Mouse (Mus musculus) neural tube, embryonic 13.5 days (tissue): ENCODE measurements around the gene Zrsr2. TPM values are rescaled to one million over a fixed set of nuclear protein-coding genes. Genes with fewer than 3 reads are reported as not detected.

Experiments
- polyA plus RNA-seq: library from polyadenylated mRNA; unstranded; fragments of >200 nt; fragmentation: Nextera tagmentation; extraction: Ambion mirVana; gene quantifications from 2 replicates; pipeline ENCODE4 v1.2.1, GENCODE M21; 2015

Zrsr2 gene
- polyA plus RNA-seq, 1 experiment from 2014 or later: 58.5 TPM

Other genes with a start within 250 kb of the Zrsr2 start
- 1.6 and 2.1 TPM in 2 replicates for gene Rnf138rt1, start 197.3 kb downstream of the Zrsr2 start, polyA plus RNA-seq
- 89.9 and 90.3 TPM in 2 replicates for gene Ap1s2, start 49.6 kb downstream of the Zrsr2 start, polyA plus RNA-seq
- gene Car5b, start 69.3 kb upstream of the Zrsr2 start, polyA plus RNA-seq: 0.50 and 0.73 TPM in 2 replicates
- gene Siah1b, start 117.8 kb upstream of the Zrsr2 start, polyA plus RNA-seq: 24.1 and 24.3 TPM in 2 replicates
- gene Cltrn, start 130.2 kb upstream of the Zrsr2 start, polyA plus RNA-seq: not detected in 2 replicates
- not detected in 2 replicates for gene Ace2, start 180.7 kb upstream of the Zrsr2 start, polyA plus RNA-seq